Mouse (Mus musculus) heart, embryonic 14.5 days (tissue): Measurements from ENCODE around the gene Usp6nl. TPM values are rescaled to one million over a fixed set of nuclear protein-coding genes. Genes with fewer than 3 reads are reported as not detected.

Source experiments
- ATAC-seq: fragments of 200-750 bp; cut with Nextera tagmentation; 2 replicates; pipeline ENCODE4 v1.8.0; 2017; ENCODE audit warnings: low read depth, moderate TSS enrichment; ENCODE audit not compliant: insufficient number of reproducible peaks, insufficient read depth, low FRiP score
- H3K27ac ChIP-seq, 2 experiments: fragments of 200-500 bp in 1 of 2; fragments of 300-500 bp in 1 of 2; sonication (generic) in 1 of 2; replicated peaks in 1 of 2; 2 replicates each; pipeline ENCODE4 v1.5.1; 2012 to 2014; ENCODE audit warnings: low read depth in 2 of 2, low read length in 2 of 2, control low read depth in 1 of 2, mild to moderate bottlenecking in 1 of 2, mixed read lengths in 1 of 2; ENCODE audit not compliant: control insufficient read depth in 1 of 2, insufficient read depth in 1 of 2
- H3K27me3 ChIP-seq: fragments of 300-500 bp; sonication (generic); 2 replicates; pipeline ENCODE4 v1.6.1; 2014; ENCODE audit warnings: mild to moderate bottlenecking, low read length, control low read depth; ENCODE audit not compliant: control insufficient read depth, insufficient read depth
- H3K36me3 ChIP-seq: fragments of 300-500 bp; sonication (generic); 2 replicates; pipeline ENCODE4 v1.6.1; 2014; ENCODE audit warnings: mild to moderate bottlenecking, control low read depth, low read length, mixed read lengths; ENCODE audit not compliant: control insufficient read depth, insufficient read depth
- H3K4me1 ChIP-seq, 2 experiments: fragments of 200-500 bp in 1 of 2; fragments of 300-500 bp in 1 of 2; sonication (generic) in 1 of 2; 2 replicates each; pipeline ENCODE4 v1.6.1; 2012 to 2014; ENCODE audit warnings: low read length in 2 of 2, control low read depth in 1 of 2, mixed read lengths in 1 of 2; ENCODE audit not compliant: control insufficient read depth in 2 of 2, insufficient read depth in 2 of 2
- H3K4me2 ChIP-seq: fragments of 300-500 bp; sonication (generic); 2 replicates; pipeline ENCODE4 v1.6.1; 2014; ENCODE audit warnings: mild to moderate bottlenecking, low read length
- H3K4me3 ChIP-seq, 2 experiments: fragments of 200-500 bp in 1 of 2; fragments of 300-500 bp in 1 of 2; sonication (generic) in 1 of 2; 2 replicates each; pipeline ENCODE4 v1.5.1; 2012 to 2014; ENCODE audit warnings: low read length in 2 of 2, mild to moderate bottlenecking in 2 of 2, control low read depth in 1 of 2, low read depth in 1 of 2, moderate library complexity in 1 of 2; ENCODE audit not compliant: control insufficient read depth in 1 of 2, insufficient read depth in 1 of 2
- H3K9ac ChIP-seq: fragments of 300-500 bp; sonication (generic); 2 replicates; pipeline ENCODE4 v1.6.1; 2014; ENCODE audit warnings: mild to moderate bottlenecking, low read length
- H3K9me3 ChIP-seq: fragments of 300-500 bp; sonication (generic); 2 replicates; pipeline ENCODE4 v1.6.1; 2016; ENCODE audit warnings: low read length, control low read depth; ENCODE audit not compliant: control insufficient read depth
- WGBS: fragments of 180-500 bp; shearing (Covaris S2); extraction: QIAGEN DNeasy Blood & Tissue Kit; methylation state at CpG from one replicate; pipeline ENCODE4 v1.1.7; 2014; 5-methylcytosine and 5-hydroxymethylcytosine counted together
- polyA plus RNA-seq: library from polyadenylated mRNA; unstranded; fragments of >200 nt; fragmentation: Nextera tagmentation; extraction: Ambion mirVana; gene quantifications from 2 replicates; pipeline ENCODE4 v1.2.1, GENCODE M21; 2014

Gene Usp6nl
- polyA plus RNA-seq, 1 experiment from 2014 or later = 6.7 TPM

DNA sequence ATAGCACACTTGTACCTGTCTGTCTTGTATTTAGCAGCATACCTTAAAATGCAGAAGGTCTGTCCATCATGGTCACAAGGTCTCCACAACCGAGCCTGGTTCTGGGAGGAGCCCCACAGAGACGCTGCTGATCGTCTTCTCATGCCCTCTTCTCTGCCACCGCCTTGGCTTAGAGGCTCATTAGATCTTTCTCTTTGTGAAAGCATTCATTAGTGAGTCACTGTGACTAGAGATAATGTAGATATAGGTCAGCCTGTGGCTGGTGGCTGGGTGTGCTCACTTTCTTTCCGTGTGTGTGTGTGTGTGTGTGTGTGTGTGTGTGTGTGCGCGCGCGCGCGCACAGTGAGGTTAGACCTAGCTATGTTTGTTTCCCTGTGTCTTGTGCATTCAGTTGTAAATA is 94.7 kb downstream of the Usp6nl start:
- ATAC-seq = no peak
- no peaks in the 10 kb centered on the region for H3K27me3 ChIP-seq
- no peaks in the 10 kb centered on the region for H3K4me1 ChIP-seq
- H3K27ac ChIP-seq = no peak overlapping the region
- 82% methylated on average over 11 of the region's 11 CpGs for WGBS
- no peak overlapping the region for H3K4me3 ChIP-seq
- no peak overlapping the region for H3K4me2 ChIP-seq
- H3K9ac ChIP-seq = no peak overlapping the region
- H3K9me3 ChIP-seq = no peaks in the 10 kb centered on the region
- H3K36me3 ChIP-seq = peaks cover 41% of the 10 kb centered on the region

DNA sequence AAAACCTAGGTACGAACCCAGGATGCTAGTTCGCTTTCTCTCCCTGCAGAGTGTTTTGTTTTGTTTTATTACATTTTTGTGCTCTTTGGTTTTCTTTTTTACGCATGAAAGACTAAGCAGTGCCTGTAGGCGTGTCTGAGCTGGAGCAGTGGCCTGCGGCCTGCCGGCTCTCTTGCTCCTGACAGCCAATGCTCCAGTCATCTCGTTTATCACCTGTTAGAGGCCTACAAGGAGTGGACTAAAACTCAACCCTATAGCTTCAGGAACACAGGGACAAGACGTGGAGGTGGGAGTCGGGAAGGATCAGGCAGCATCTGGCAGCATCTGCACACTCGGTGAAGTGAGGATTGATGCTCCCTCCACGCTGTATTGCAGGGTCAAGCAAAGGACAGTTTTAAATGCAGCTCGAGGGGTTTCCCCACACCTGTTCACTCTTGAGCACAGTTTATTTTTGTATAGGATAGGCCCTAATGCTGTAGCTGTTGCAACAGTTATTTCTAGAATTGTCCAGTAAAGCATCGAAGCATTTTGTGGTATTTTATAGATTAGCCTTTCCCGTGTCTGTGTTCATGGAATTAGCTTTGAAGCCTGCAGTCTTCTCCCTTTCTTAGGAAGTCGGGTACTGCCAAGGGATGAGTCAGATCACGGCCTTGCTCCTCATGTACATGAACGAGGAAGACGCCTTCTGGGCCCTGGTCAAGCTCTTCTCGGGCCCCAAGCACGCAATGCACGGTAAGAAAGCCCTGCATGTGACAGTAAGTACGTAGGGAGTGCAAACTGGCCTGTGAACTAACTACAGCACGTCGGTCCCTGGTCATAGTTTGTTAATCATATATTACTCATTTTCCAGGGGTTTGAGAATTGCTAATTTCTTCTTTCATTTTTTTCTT is 101.4 kb downstream of the Usp6nl start:
- 86% methylated on average over 24 of the region's 24 CpGs for WGBS
- Histone ChIP-seq H3K27ac (no peak overlapping the region), H3K27me3 (no peaks in the 10 kb centered on the region), H3K9ac (no peak overlapping the region), H3K4me1 (no peaks in the 10 kb centered on the region), H3K4me3 (no peak overlapping the region), H3K36me3 (peaks cover 60% of the 10 kb centered on the region), H3K9me3 (no peaks in the 10 kb centered on the region), H3K4me2 (no peak overlapping the region)
- no peak for ATAC-seq

DNA sequence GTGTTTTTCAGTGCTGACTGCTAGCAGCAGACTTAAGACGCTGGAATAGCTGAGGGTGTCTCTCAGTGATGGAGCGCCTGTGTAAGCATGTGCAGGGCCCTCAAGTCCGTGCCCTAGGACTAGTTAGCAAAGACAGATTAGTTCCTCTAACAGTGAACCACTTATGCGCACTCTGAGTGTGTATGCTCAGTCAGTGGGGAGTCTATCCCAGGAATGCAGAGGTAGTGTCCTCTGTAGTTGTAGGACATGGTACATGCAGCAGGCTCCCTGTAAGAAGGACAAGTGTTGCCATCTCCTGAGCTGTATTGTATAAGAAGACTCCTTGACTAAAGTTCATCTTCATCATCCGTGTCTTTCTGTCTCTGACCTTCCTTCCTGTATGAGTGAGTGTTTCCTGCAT is 102.4 kb downstream of the Usp6nl start:
- Histone ChIP-seq H3K27me3 (no peaks in the 10 kb centered on the region), H3K9ac (no peak overlapping the region), H3K4me3 (no peak overlapping the region), H3K4me1 (no peaks in the 10 kb centered on the region), H3K36me3 (peaks cover 67% of the 10 kb centered on the region), H3K27ac (no peak overlapping the region), H3K4me2 (no peak overlapping the region), H3K9me3 (no peaks in the 10 kb centered on the region)
- ATAC-seq = no peak
- WGBS = 86% methylated on average over 5 of the region's 5 CpGs

- H3K36me3 ChIP-seq = peaks cover 44% of the 10 kb centered on the region
- no peaks in the 10 kb centered on the region for H3K27me3 ChIP-seq
- no peak overlapping the region for H3K4me3 ChIP-seq
- H3K9me3 ChIP-seq = no peaks in the 10 kb centered on the region
- ATAC-seq = peak; percentile 59; the same call in 1 of the 2 replicates
- 75% methylated on average over 16 of the region's 16 CpGs for WGBS
- no peak overlapping the region for H3K4me2 ChIP-seq
- no peak overlapping the region for H3K9ac ChIP-seq
- H3K4me1 ChIP-seq = no peaks in the 10 kb centered on the region
- H3K27ac ChIP-seq = no peak overlapping the region
These were observed 113.9 kb downstream of the Usp6nl start for GRCm38 (mm10) chr2:6436085-6436950.

GRCm38 (mm10) chr2:6441688-6442087 is 119.2 kb downstream of the Usp6nl start:
- WGBS = 90% methylated on average over 9 of the region's 9 CpGs
- ATAC-seq = no peak

GRCm38 (mm10) chr2:6442302-6442701 is 119.8 kb downstream of the Usp6nl start:
- H3K27ac ChIP-seq = no peak overlapping the region
- ATAC-seq = no peak
- no peaks in the 10 kb centered on the region for H3K9me3 ChIP-seq
- no peak overlapping the region for H3K4me3 ChIP-seq
- H3K36me3 ChIP-seq = peaks cover 29% of the 10 kb centered on the region
- peaks cover 6 to 9% of the 10 kb centered on the region in 2 experiments; a peak in 3 of 4 replicates for H3K4me1 ChIP-seq
- 71% methylated on average over 10 of the region's 10 CpGs for WGBS
- no peak overlapping the region for H3K9ac ChIP-seq
- no peaks in the 10 kb centered on the region for H3K27me3 ChIP-seq
- H3K4me2 ChIP-seq = no peak overlapping the region

More at GRCm38 (mm10) chr2:6441688-6442087, 119.2 kb downstream of the Usp6nl start:
- Histone ChIP-seq H3K9me3 (no peaks in the 10 kb centered on the region), H3K27me3 (no peaks in the 10 kb centered on the region), H3K27ac (no peak overlapping the region), H3K36me3 (peaks cover 29% of the 10 kb centered on the region), H3K4me3 (no peak overlapping the region), H3K4me2 (no peak overlapping the region), H3K9ac (no peak overlapping the region), H3K4me1 (peaks cover 6 to 9% of the 10 kb centered on the region in 2 experiments; a peak in 3 of 4 replicates)

DNA sequence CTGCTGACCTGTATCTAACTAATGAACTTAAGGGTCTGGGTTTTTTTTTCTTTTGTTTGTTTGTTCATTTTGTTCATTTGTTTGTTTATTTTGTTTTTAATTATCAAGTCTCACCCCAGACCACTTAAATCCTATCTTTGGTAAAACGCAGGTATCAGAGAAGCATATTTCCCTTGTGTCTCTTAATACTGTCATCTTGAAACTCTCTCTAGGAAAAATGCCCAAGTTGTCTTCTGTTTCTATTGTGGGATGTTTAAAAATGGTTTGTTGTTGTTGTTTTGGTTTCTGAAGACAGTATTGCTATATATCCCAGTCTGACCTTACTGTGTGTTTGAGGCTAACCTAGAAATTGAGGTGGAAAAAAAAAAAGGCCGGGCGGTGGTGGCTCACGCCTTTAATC is 121.5 kb downstream of the Usp6nl start:
- no peak overlapping the region for H3K27ac ChIP-seq
- no peak overlapping the region for H3K4me3 ChIP-seq
- 96% methylated on average over 4 of the region's 4 CpGs for WGBS
- ATAC-seq = no peak
- H3K9me3 ChIP-seq = no peaks in the 10 kb centered on the region
- no peak overlapping the region for H3K9ac ChIP-seq
- no peaks in the 10 kb centered on the region for H3K27me3 ChIP-seq
- no peak overlapping the region for H3K4me2 ChIP-seq
- H3K4me1 ChIP-seq = peaks cover 6 to 9% of the 10 kb centered on the region in 2 experiments; a peak in 3 of 4 replicates
- peaks cover 26% of the 10 kb centered on the region for H3K36me3 ChIP-seq
